Mouse (Mus musculus) hindbrain, embryonic 16.5 days (tissue): ENCODE results near the gene Usp54. TPM values are rescaled to one million over a fixed set of nuclear protein-coding genes. Genes with fewer than 3 reads are reported as not detected.
A peak's percentile ranks its signal among the peaks of the same experiment; 100 is the strongest.

Experiments
- ATAC-seq: fragments of 200-750 bp; cut with Nextera tagmentation; 2 replicates; pipeline ENCODE4 v1.8.0; 2017; ENCODE audit warnings: moderate TSS enrichment, moderate library complexity
- H3K27ac ChIP-seq: fragments of 300-500 bp; sonication (generic); 2 replicates; pipeline ENCODE4 v1.5.1; 2014; ENCODE audit warnings: low read depth, mild to moderate bottlenecking, control low read depth, low read length, moderate library complexity
- H3K27me3 ChIP-seq: fragments of 300-500 bp; sonication (generic); replicated peaks from 2 replicates; pipeline ENCODE4 v1.6.1; 2014; ENCODE audit warnings: low read length; ENCODE audit not compliant: control insufficient read depth, insufficient read depth
- H3K36me3 ChIP-seq: fragments of 300-500 bp; sonication (generic); 2 replicates; pipeline ENCODE4 v1.6.1; 2014; ENCODE audit warnings: mild to moderate bottlenecking, low read length, moderate library complexity, mixed read lengths; ENCODE audit not compliant: control insufficient read depth, insufficient read depth
- H3K4me1 ChIP-seq: fragments of 300-500 bp; sonication (generic); 2 replicates; pipeline ENCODE4 v1.6.1; 2014; ENCODE audit warnings: low read depth, low read length; ENCODE audit not compliant: control insufficient read depth, insufficient read depth
- H3K4me2 ChIP-seq: fragments of 300-500 bp; sonication (generic); 2 replicates; pipeline ENCODE4 v1.6.1; 2014; ENCODE audit warnings: mild to moderate bottlenecking, low read length, control low read depth, moderate library complexity
- H3K4me3 ChIP-seq: fragments of 300-500 bp; sonication (generic); 2 replicates; pipeline ENCODE4 v1.5.1; 2014; ENCODE audit warnings: mild to moderate bottlenecking, low read length, control low read depth, moderate library complexity
- H3K9ac ChIP-seq: fragments of 300-500 bp; sonication (generic); 2 replicates; pipeline ENCODE4 v1.6.1; 2014; ENCODE audit warnings: low read depth, mild to moderate bottlenecking, control low read depth, low read length, moderate library complexity
- H3K9me3 ChIP-seq: fragments of 300-500 bp; sonication (generic); 2 replicates; pipeline ENCODE4 v1.6.1; 2014; ENCODE audit warnings: mild to moderate bottlenecking, low read length, moderate library complexity; ENCODE audit not compliant: control insufficient read depth
- WGBS: fragments of 180-500 bp; shearing (Covaris S2); extraction: QIAGEN DNeasy Blood & Tissue Kit; methylation state at CpG from one replicate; pipeline ENCODE4 v1.1.7; 2014; 5-methylcytosine and 5-hydroxymethylcytosine counted together
- polyA plus RNA-seq: library from polyadenylated mRNA; unstranded; fragments of >200 nt; fragmentation: Nextera tagmentation; extraction: Ambion mirVana; gene quantifications from 2 replicates; pipeline ENCODE4 v1.2.1, GENCODE M21; 2015

Gene Usp54
- polyA plus RNA-seq, 1 experiment from 2014 or later = 8.7 TPM

DNA sequence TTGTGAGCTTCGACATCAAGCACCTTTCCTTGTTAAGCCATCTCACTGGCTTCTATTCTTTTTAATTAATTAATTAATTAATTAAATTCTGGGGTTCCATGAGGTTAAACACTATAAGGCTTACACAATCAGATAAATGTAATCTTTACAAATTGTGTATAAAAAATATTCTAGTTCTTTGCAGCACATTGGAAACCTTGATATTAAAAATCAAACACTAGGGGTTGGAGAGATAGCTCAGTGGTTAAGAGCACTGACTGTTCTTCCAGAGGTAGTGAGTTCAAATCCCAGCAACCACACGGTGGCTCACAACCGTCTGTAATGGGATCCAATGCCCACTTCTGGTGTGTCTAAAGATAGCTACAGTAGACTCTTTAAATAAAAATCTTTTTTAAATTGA is 18.0 kb downstream of the Usp54 start:
- Histone ChIP-seq H3K27ac (no peak overlapping the region), H3K4me2 (no peak overlapping the region), H3K4me3 (no peak overlapping the region), H3K4me1 (no peaks in the 10 kb centered on the region), H3K36me3 (no peaks in the 10 kb centered on the region), H3K9me3 (no peaks in the 10 kb centered on the region), H3K27me3 (no peaks in the 10 kb centered on the region), H3K9ac (no peak overlapping the region)
- 92% methylated on average over 3 of the region's 3 CpGs for WGBS
- ATAC-seq = no peak

DNA sequence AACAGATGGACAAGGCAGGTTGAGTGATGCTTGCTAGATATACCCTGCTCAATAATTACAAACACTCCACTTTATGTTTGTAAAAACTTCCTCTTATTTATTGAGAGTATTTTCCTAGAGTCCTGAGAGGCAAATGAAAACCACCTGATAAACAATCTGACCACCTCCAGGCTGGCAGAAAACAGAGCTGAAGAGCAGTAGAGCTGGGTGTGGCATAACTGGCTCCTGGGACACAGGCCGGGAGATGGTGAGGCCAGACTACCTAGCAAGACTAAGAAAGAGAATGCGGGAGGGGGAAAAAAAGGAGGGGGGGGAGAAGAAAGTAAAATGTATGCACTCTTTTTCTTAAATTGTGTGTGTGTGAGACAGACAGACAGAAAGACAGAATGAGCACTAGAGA is 18.5 kb downstream of the Usp54 start:
- 79% methylated on average over 2 of the region's 2 CpGs for WGBS
- H3K9ac ChIP-seq = no peak overlapping the region
- H3K36me3 ChIP-seq = no peaks in the 10 kb centered on the region
- H3K4me1 ChIP-seq = no peaks in the 10 kb centered on the region
- no peaks in the 10 kb centered on the region for H3K9me3 ChIP-seq
- H3K4me3 ChIP-seq = no peak overlapping the region
- no peak overlapping the region for H3K27ac ChIP-seq
- no peak overlapping the region for H3K4me2 ChIP-seq
- ATAC-seq = no peak
- no peaks in the 10 kb centered on the region for H3K27me3 ChIP-seq

DNA sequence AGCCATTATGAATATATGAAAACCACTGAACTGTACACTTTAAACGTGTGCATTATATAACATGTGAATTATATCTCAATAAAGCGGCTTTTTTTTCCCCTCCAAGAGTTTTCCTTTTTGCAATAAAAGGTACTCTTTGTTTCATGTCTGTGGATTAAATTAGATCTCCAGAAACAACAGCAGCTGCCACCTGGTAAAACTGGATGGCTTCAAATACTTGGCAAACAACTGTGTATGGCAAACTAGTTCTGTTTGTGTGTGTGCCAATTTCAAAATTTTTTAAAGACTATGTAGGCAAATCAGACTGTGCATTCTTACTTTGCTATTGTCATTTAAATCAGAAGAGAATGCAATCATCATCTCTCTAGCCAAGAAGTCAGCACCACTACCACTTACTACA is 19.0 kb downstream of the Usp54 start:
- Histone ChIP-seq H3K9me3 (no peaks in the 10 kb centered on the region), H3K4me2 (no peak overlapping the region), H3K36me3 (no peaks in the 10 kb centered on the region), H3K9ac (no peak overlapping the region), H3K4me3 (no peak overlapping the region), H3K27ac (no peak overlapping the region), H3K4me1 (no peaks in the 10 kb centered on the region), H3K27me3 (no peaks in the 10 kb centered on the region)
- WGBS = 69% methylated on average over 2 of the region's 2 CpGs
- ATAC-seq = no peak

GRCm38 (mm10) chr14:20619131-20619530 is 21.7 kb downstream of the Usp54 start:
- Histone ChIP-seq H3K9me3 (no peaks in the 10 kb centered on the region), H3K27ac (no peak overlapping the region), H3K4me2 (no peak overlapping the region), H3K27me3 (no peaks in the 10 kb centered on the region), H3K4me1 (0 out of 2 replicates have a peak, but pooled peaks cover 2% of the 10 kb centered on the region), H3K9ac (no peak overlapping the region), H3K4me3 (no peak overlapping the region), H3K36me3 (no peaks in the 10 kb centered on the region)
- peak; percentile 59; the same call in 1 of the 2 replicates for ATAC-seq

- no peaks in the 10 kb centered on the region for H3K9me3 ChIP-seq
- H3K36me3 ChIP-seq = no peaks in the 10 kb centered on the region
- no peak for ATAC-seq
- 0 out of 2 replicates have a peak, but pooled peaks cover 2% of the 10 kb centered on the region for H3K4me1 ChIP-seq
- H3K4me2 ChIP-seq = no peak overlapping the region
- no peak overlapping the region for H3K4me3 ChIP-seq
- H3K27me3 ChIP-seq = no peaks in the 10 kb centered on the region
- no peak overlapping the region for H3K9ac ChIP-seq
- 70% methylated on average over 5 of the region's 5 CpGs for WGBS
- peak overlapping the region; percentile 56; the same call in 1 of the 2 replicates for H3K27ac ChIP-seq
These were observed 22.7 kb downstream of the Usp54 start for GRCm38 (mm10) chr14:20618211-20618610.

DNA sequence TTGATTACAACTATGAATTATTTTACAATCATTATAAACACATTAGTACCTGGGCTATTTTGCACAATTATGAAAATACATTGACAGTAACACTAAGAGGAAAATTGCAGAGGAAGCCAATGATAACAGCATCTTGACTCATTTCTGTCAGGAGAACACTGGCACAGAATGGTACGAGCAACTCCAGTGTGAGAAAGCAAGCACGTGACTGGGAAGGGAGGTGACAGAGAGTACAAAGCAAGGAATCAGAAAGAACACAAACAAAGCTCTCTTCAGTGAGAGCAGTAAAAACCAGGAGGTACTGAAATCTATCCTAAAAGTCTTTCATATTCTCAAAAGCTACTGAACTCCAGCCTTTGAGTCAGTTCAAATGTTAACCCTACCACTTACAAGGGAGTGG is 24.4 kb downstream of the Usp54 start:
- no peak overlapping the region for H3K27ac ChIP-seq
- no peak for ATAC-seq
- 0 out of 2 replicates have a peak, but pooled peaks cover 2% of the 10 kb centered on the region for H3K4me1 ChIP-seq
- no peaks in the 10 kb centered on the region for H3K27me3 ChIP-seq
- H3K9ac ChIP-seq = no peak overlapping the region
- H3K36me3 ChIP-seq = no peaks in the 10 kb centered on the region
- H3K4me2 ChIP-seq = no peak overlapping the region
- 24% methylated on average over 2 of the region's 2 CpGs for WGBS
- H3K4me3 ChIP-seq = no peak overlapping the region
- no peaks in the 10 kb centered on the region for H3K9me3 ChIP-seq

DNA sequence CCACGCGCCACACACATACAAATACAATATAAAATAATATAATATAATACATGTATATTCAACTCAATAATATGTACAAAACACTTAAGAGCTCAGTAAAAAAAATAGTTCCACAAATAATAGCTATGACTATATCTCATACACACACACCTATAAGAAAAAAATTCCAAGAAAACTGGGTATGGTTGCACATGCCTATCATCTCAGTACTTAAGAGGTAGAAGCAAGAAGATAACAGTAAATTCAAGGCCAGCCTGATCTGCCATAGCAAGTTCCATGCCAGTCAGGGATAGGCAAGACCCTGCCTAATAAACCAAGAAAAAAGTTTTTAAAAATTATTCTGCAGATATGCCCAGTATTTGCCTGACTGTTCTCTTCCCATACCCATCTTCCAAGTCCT is 25.8 kb downstream of the Usp54 start:
- ATAC-seq = no peak
- H3K36me3 ChIP-seq = no peaks in the 10 kb centered on the region
- 97% methylated on average over 2 of the region's 2 CpGs for WGBS
- H3K9me3 ChIP-seq = no peaks in the 10 kb centered on the region
- no peak overlapping the region for H3K9ac ChIP-seq
- no peak overlapping the region for H3K27ac ChIP-seq
- no peak overlapping the region for H3K4me3 ChIP-seq
- H3K27me3 ChIP-seq = no peaks in the 10 kb centered on the region
- no peak overlapping the region for H3K4me2 ChIP-seq
- H3K4me1 ChIP-seq = 0 out of 2 replicates have a peak, but pooled peaks cover 2% of the 10 kb centered on the region

DNA sequence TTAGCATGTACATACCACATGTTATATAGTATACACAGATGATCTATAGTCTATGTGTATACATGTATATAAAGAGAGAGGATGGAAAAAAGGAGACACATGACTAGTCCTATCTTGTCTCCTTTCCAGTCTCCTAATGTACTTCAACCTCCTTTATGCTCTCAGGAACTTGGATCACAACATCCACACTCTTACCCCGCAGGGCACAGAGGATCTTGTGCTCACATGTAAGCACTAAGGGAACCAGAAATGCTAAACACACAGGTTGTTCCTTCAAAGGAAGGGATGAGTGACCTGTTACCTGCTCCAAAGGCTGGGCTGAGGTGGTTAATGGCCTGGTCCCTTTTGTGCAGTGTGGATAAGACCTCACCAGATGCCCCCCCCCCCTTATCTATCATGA is 28.0 kb downstream of the Usp54 start:
- Histone ChIP-seq H3K9me3 (no peaks in the 10 kb centered on the region), H3K4me2 (no peak overlapping the region), H3K27ac (no peak overlapping the region), H3K9ac (no peak overlapping the region), H3K4me3 (no peak overlapping the region), H3K4me1 (0 out of 2 replicates have a peak, but pooled peaks cover 2% of the 10 kb centered on the region), H3K36me3 (no peaks in the 10 kb centered on the region), H3K27me3 (no peaks in the 10 kb centered on the region)
- WGBS = 100% methylated on average over 1 of the region's 1 CpGs
- no peak for ATAC-seq

DNA sequence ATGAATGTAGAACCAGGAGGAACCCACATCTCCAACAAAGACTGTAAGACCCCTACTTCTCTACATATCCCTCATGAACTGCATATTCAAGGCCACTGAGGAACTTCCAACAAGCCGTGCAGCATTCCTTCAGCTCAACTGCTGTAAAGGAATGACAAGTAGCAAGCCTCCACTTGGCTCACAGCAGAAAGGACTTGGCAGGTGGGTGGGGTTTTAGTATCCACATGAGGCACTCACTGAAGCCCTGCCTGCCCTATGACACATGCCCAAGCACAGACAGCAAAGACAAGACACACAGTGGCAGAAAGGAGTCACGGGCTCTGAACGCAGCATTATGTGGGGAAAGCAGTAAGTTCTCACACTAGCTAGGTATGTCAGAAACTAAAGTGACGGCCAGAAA is 30.7 kb downstream of the Usp54 start:
- H3K9ac ChIP-seq = no peak overlapping the region
- H3K36me3 ChIP-seq = peaks cover 5% of the 10 kb centered on the region; the same call in 1 of the 2 replicates
- H3K4me1 ChIP-seq = no peaks in the 10 kb centered on the region
- H3K4me3 ChIP-seq = no peak overlapping the region
- ATAC-seq = no peak
- WGBS = 86% methylated on average over 4 of the region's 4 CpGs
- no peaks in the 10 kb centered on the region for H3K27me3 ChIP-seq
- no peak overlapping the region for H3K27ac ChIP-seq
- no peaks in the 10 kb centered on the region for H3K9me3 ChIP-seq
- no peak overlapping the region for H3K4me2 ChIP-seq

DNA sequence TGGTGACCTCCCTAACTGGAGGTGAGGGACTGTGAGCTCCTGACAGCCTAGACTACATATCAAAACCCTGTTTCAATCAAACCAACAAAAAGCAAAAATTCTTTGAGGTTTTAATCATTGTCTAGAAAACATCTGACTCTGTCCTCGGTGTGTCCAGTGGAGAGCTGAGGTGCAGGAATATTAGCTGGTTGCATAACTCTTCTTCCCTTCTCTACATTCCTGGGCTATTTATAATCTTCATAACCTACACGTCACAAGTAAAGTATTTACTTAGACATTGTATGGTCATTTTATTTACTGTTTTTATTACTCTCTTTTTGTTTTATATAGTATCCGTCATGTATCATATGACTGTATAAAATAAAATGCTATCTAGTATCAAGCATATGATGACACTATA is 31.3 kb downstream of the Usp54 start:
- Histone ChIP-seq H3K4me2 (no peak overlapping the region), H3K4me1 (no peaks in the 10 kb centered on the region), H3K27me3 (no peaks in the 10 kb centered on the region), H3K27ac (no peak overlapping the region), H3K4me3 (no peak overlapping the region), H3K9ac (no peak overlapping the region), H3K9me3 (no peaks in the 10 kb centered on the region), H3K36me3 (peaks cover 5% of the 10 kb centered on the region; the same call in 1 of the 2 replicates)
- 88% methylated on average over 3 of the region's 3 CpGs for WGBS
- no peak for ATAC-seq
